Mouse (Mus musculus) heart, embryonic 16.5 days (tissue): ENCODE data around the gene Fgd4. TPM values are rescaled to one million over a fixed set of nuclear protein-coding genes. Genes with fewer than 3 reads are reported as not detected.

Experiments used
- ATAC-seq: fragments of 200-750 bp; cut with Nextera tagmentation; replicated peaks from 2 replicates; pipeline ENCODE4 v1.8.0; 2017; ENCODE audit warnings: moderate number of reproducible peaks; ENCODE audit not compliant: insufficient read depth, low FRiP score; ENCODE audit errors: extremely low read depth
- H3K27ac ChIP-seq: fragments of 300-500 bp; sonication (generic); 2 replicates; pipeline ENCODE4 v1.5.1; 2014; ENCODE audit warnings: mild to moderate bottlenecking, low read length, control low read depth, moderate library complexity
- H3K27me3 ChIP-seq: fragments of 300-500 bp; sonication (generic); 2 replicates; pipeline ENCODE4 v1.6.1; 2014; ENCODE audit warnings: low read length, mixed read lengths; ENCODE audit not compliant: control insufficient read depth, insufficient read depth
- H3K36me3 ChIP-seq: fragments of 300-500 bp; sonication (generic); 2 replicates; pipeline ENCODE4 v1.6.1; 2014; ENCODE audit not compliant: control insufficient read depth, insufficient read depth
- H3K4me1 ChIP-seq: fragments of 300-500 bp; sonication (generic); 2 replicates; pipeline ENCODE4 v1.6.1; 2014; ENCODE audit warnings: low read length, mixed read lengths; ENCODE audit not compliant: control insufficient read depth, insufficient read depth
- H3K4me2 ChIP-seq: fragments of 300-500 bp; sonication (generic); 2 replicates; pipeline ENCODE4 v1.6.1; 2014; ENCODE audit warnings: low read depth, mild to moderate bottlenecking, control low read depth, low read length
- H3K4me3 ChIP-seq: fragments of 300-500 bp; sonication (generic); 2 replicates; pipeline ENCODE4 v1.5.1; 2014; ENCODE audit warnings: mild to moderate bottlenecking, control low read depth, low read length
- H3K9ac ChIP-seq: fragments of 300-500 bp; sonication (generic); 2 replicates; pipeline ENCODE4 v1.6.1; 2014; ENCODE audit warnings: low read length, control low read depth
- H3K9me3 ChIP-seq: fragments of 300-500 bp; sonication (generic); replicated peaks from 2 replicates; pipeline ENCODE4 v1.6.1; 2016; ENCODE audit warnings: low read length; ENCODE audit not compliant: control insufficient read depth
- WGBS: fragments of 180-500 bp; shearing (Covaris S2); extraction: QIAGEN DNeasy Blood & Tissue Kit; methylation state at CpG from one replicate; pipeline ENCODE4 v1.1.7; 2014; 5-methylcytosine and 5-hydroxymethylcytosine counted together
- polyA plus RNA-seq: library from polyadenylated mRNA; unstranded; fragments of >200 nt; fragmentation: Nextera tagmentation; extraction: Ambion mirVana; gene quantifications from 2 replicates; pipeline ENCODE4 v1.2.1, GENCODE M21; 2015

The Fgd4 gene
- polyA plus RNA-seq, 1 experiment from 2014 or later: 11.4 TPM

- Histone ChIP-seq H3K9me3 (no peaks in the 10 kb centered on the region), H3K4me1 (no peaks in the 10 kb centered on the region), H3K4me2 (no peak overlapping the region), H3K9ac (no peak overlapping the region), H3K27ac (no peak overlapping the region), H3K27me3 (no peaks in the 10 kb centered on the region), H3K36me3 (no peaks in the 10 kb centered on the region), H3K4me3 (no peak overlapping the region)
- WGBS: 93% methylated on average over 1 of the region's 1 CpGs
- ATAC-seq: no peak
Observed at GRCm38 (mm10) chr16:16573167-16573566, 27.2 kb downstream of the Fgd4 start.

- H3K27ac ChIP-seq: no peak overlapping the region
- no peaks in the 10 kb centered on the region for H3K36me3 ChIP-seq
- H3K27me3 ChIP-seq: no peaks in the 10 kb centered on the region
- no peak overlapping the region for H3K4me2 ChIP-seq
- no peak overlapping the region for H3K4me3 ChIP-seq
- H3K4me1 ChIP-seq: no peaks in the 10 kb centered on the region
- no peak overlapping the region for H3K9ac ChIP-seq
- WGBS: 73% methylated on average over 3 of the region's 3 CpGs
- ATAC-seq: no peak
- H3K9me3 ChIP-seq: no peaks in the 10 kb centered on the region
Observed at GRCm38 (mm10) chr16:16571356-16571755, 29.0 kb downstream of the Fgd4 start.

DNA sequence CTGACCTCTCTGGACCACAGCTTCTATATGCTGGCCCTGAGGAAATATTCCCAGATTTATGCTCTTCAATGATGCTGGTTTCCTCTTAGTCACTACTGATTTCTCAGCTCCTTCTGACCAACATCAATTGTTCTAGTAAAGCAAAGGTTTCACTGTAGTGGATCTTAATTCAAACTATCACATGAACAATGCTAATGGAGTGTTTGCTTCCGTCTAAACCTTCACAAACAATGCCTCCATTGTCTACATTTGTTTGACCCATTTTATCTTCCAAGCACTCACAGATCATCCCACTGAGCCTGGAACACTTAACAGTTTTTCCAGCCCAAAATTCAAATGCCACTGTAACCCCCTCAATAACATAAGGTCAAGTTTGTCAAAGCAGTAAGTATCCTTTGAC lies 33.6 kb downstream of the Fgd4 start:
- H3K27me3 ChIP-seq: no peaks in the 10 kb centered on the region
- no peak overlapping the region for H3K9ac ChIP-seq
- H3K27ac ChIP-seq: no peak overlapping the region
- no peak for ATAC-seq
- 53% methylated on average over 1 of the region's 1 CpGs for WGBS
- H3K4me2 ChIP-seq: no peak overlapping the region
- no peaks in the 10 kb centered on the region for H3K36me3 ChIP-seq
- peaks cover 5% of the 10 kb centered on the region; the same call in 1 of the 2 replicates for H3K4me1 ChIP-seq
- H3K4me3 ChIP-seq: no peak overlapping the region
- no peaks in the 10 kb centered on the region for H3K9me3 ChIP-seq

- H3K27me3 ChIP-seq: no peaks in the 10 kb centered on the region
- no peaks in the 10 kb centered on the region for H3K9me3 ChIP-seq
- no peak overlapping the region for H3K9ac ChIP-seq
- no peaks in the 10 kb centered on the region for H3K36me3 ChIP-seq
- 44% methylated on average over 5 of the region's 5 CpGs for WGBS
- H3K4me1 ChIP-seq: peaks cover 5% of the 10 kb centered on the region; the same call in 1 of the 2 replicates
- no peak overlapping the region for H3K27ac ChIP-seq
- ATAC-seq: no peak
- H3K4me2 ChIP-seq: no peak overlapping the region
- no peak overlapping the region for H3K4me3 ChIP-seq
Observed at GRCm38 (mm10) chr16:16566215-16566614, 34.1 kb downstream of the Fgd4 start.

DNA sequence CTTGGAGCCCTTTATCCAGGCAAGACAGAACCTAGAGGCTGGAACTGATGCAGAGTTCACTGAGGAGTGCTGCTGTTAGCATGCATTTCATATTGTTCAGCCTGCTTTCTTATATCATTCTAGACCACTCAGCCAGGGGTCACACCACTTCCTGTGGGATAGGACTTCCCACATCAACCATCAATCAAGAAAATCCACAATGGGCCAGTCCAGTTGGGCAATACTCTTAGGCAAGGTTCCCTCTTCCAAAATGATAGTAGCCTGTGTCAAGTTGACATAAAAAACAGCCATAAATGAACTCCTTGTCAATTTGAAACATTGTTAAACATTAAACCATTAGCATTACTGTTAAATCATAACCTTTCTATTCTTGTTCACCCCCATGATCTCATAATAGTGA lies 34.6 kb downstream of the Fgd4 start:
- no peaks in the 10 kb centered on the region for H3K36me3 ChIP-seq

DNA sequence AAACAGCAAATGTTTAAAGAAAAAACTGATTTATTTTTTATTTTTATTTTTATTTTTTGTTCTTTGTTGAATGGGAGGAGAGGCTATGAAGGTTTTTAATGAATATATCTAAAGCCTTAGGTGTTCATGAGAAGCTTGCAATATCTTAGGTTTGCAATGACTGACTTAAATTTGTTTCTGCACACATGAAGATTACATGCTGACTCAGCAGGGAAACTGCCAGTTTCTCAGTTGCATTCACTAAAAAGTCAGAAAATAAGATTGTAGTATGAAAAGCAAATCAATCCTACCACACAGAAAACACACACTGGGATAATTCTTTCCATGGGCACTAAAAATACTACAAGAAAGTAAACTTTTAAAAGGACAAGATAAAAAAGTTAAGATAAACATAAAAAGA lies 39.6 kb downstream of the Fgd4 start:
- peaks cover 9% of the 10 kb centered on the region for H3K4me1 ChIP-seq

More for the DNA sequence above, 34.6 kb downstream of the Fgd4 start:
- Histone ChIP-seq H3K4me2 (no peak overlapping the region), H3K4me1 (peaks cover 5% of the 10 kb centered on the region; the same call in 1 of the 2 replicates), H3K27me3 (no peaks in the 10 kb centered on the region), H3K9me3 (no peaks in the 10 kb centered on the region), H3K4me3 (no peak overlapping the region), H3K27ac (no peak overlapping the region), H3K9ac (no peak overlapping the region)
- ATAC-seq: no peak

DNA sequence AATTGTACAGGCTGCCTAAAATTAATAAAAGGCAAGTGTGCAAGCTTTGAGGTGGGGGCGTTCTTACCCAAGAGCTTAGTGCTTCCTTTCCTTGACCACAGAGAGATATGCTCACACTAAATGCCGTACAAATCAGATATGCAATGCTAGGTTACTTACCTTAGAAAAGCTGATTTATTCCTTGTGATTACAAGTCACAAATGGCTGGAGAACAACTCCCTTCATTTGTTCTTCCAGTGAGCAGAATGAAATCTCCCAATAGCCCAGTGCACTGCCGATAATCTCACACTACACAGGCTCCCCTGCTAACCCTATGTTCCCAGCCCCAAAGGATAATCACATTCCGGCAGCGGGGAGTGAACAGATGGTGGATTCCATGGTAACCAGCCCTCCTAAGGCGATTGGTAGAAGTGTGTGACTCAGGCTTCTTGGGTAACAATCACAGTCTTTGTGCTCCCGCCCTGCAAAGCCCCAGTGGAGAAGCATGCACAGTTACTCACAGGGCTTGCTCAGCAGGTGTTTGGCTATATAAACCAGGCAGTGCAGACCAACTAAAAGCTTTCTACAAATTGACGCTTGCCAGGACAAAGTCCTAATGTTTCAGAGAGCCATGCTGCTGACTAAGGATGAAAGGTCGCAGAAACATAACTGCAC lies 40.3 kb downstream of the Fgd4 start:
- peak overlapping the region; percentile 25 for H3K4me2 ChIP-seq
- no peaks in the 10 kb centered on the region for H3K9me3 ChIP-seq
- peak; percentile 84 for ATAC-seq
- H3K9ac ChIP-seq: no peak overlapping the region
- 14% methylated on average over 9 of the region's 9 CpGs for WGBS
- H3K36me3 ChIP-seq: no peaks in the 10 kb centered on the region
- no peak overlapping the region for H3K27ac ChIP-seq
- peaks cover 8% of the 10 kb centered on the region for H3K4me1 ChIP-seq
- H3K4me3 ChIP-seq: no peak overlapping the region; the same call in 1 of the 2 replicates
- H3K27me3 ChIP-seq: no peaks in the 10 kb centered on the region

More for the DNA sequence above, 39.6 kb downstream of the Fgd4 start:
- Histone ChIP-seq H3K9ac (no peak overlapping the region), H3K36me3 (no peaks in the 10 kb centered on the region), H3K9me3 (no peaks in the 10 kb centered on the region), H3K4me2 (no peak overlapping the region), H3K27ac (no peak overlapping the region), H3K27me3 (no peaks in the 10 kb centered on the region), H3K4me3 (no peak overlapping the region)
- no peak for ATAC-seq

DNA sequence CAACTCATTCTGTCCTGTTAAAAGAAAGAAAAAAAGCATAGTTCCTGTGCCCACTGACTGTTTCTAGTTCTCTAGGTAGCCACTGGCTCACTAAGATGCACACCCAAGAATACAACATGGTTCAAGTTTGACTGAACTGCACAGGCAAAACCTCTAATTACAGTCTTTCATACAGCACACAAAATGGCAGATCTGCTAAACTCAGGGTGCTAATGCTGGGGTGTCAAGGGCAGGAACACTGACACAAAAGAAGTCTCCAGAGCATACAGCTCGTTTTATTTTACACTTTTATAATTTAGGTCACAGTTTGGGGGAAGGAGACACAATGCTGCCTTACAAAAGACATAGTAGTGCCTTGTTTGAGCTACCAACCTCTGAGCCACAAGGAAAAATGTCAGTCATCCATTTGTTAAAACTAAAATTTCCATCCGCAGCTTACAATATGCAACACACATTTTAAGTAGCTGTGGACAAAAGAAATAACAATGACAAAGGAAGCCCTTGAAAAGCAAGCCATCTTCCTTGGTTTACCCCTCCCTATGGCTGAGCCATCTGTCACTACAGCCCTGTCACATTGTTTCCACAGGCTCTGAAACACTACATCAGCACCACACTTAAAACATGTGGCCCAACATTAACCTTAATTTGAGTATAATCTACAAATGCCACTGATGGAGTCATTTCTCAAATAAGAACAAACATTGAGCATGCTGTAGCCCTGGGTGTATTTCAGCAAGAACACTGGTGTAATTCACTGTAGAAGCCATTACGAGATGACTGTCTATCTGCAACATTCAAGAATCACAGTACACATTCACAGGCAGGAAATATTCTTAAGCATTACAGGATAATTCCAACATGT lies 41.1 kb downstream of the Fgd4 start:
- Histone ChIP-seq H3K9ac (no peak overlapping the region), H3K27ac (no peak overlapping the region), H3K4me3 (no peak overlapping the region), H3K4me2 (peak overlapping the region; percentile 25), H3K9me3 (no peaks in the 10 kb centered on the region), H3K4me1 (peaks cover 10% of the 10 kb centered on the region), H3K36me3 (no peaks in the 10 kb centered on the region), H3K27me3 (no peaks in the 10 kb centered on the region)
- no peak for ATAC-seq
- WGBS: 58% methylated on average over 3 of the region's 3 CpGs

DNA sequence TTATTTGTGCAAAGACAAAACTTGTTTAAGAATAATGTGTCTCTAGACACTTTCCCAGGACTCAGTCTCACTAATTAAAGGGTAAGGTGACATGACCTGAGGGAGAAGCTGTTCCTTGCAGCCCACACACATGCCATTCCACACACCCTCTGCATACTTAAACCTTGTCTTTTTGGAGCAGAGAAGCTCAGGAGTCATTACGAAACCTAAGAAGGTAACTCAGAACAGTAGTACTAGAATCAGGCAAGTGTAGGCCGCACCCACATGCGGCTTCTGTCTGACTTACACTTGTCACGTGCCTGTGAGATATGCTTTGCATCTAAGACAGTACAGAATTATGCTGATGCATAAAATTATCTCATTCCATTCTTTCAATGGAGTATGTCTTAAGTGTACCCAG lies 42.6 kb downstream of the Fgd4 start:
- Histone ChIP-seq H3K4me2 (no peak overlapping the region), H3K9me3 (no peaks in the 10 kb centered on the region), H3K27ac (no peak overlapping the region), H3K27me3 (no peaks in the 10 kb centered on the region), H3K36me3 (no peaks in the 10 kb centered on the region), H3K4me3 (no peak overlapping the region), H3K4me1 (peaks cover 10% of the 10 kb centered on the region), H3K9ac (no peak overlapping the region)
- 66% methylated on average over 4 of the region's 4 CpGs for WGBS
- ATAC-seq: no peak
